Mouse (Mus musculus): ENCODE measurements around the gene Ms4a15. TPM values are rescaled to one million over a fixed set of nuclear protein-coding genes. Genes with fewer than 3 reads are reported as not detected.

Ms4a15 gene
- 0.27 TPM in 1 of 2 replicates, not detected in the other for polyA plus RNA-seq (2015; fragmentation: Nextera tagmentation; extraction: Ambion mirVana)

DNA sequence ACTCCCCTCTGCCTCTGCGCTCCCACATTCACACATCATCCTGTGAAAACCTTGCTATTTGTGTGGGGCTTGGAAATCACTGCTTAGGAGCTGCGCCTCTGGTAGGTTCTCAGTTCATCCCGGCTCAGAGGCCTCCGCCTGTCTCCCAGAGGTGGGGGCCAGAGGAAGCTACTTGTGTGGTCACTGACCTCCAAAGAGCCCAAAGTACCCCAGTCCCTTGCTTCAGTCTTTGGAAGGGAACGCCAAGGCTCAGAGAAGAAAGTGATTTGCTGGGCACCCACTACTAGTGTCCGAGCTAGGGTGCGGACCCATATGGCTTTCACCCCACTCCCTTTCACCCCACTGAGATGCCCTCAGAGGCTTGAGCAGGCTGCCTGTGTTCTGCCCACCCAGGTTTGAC is at the start of gene Ms4a15:
Gene Ms4a15 (minus strand): TSS at position 101 of the 400 bp plus-strand sequence.
- no peak within 1 kb of the TSS for H3K9ac ChIP-seq
- H3K4me3 ChIP-seq: no peak within 1 kb of the TSS
- H3K9me3 ChIP-seq: no peaks in the 10 kb centered on the region
- no peaks in the 10 kb centered on the region for H3K27me3 ChIP-seq
- H3K36me3 ChIP-seq: no peaks in the 10 kb centered on the region
- no peak for ATAC-seq (ENCODE audit: borderline replicate concordance, extremely low read depth, low FRiP score, low TSS enrichment)
- 79% methylated on average over 7 of the region's 7 CpGs for WGBS
- H3K27ac ChIP-seq: no peak within 1 kb of the TSS
- H3K4me2 ChIP-seq: no peak within 1 kb of the TSS
- H3K4me1 ChIP-seq: no peaks in the 10 kb centered on the region

DNA sequence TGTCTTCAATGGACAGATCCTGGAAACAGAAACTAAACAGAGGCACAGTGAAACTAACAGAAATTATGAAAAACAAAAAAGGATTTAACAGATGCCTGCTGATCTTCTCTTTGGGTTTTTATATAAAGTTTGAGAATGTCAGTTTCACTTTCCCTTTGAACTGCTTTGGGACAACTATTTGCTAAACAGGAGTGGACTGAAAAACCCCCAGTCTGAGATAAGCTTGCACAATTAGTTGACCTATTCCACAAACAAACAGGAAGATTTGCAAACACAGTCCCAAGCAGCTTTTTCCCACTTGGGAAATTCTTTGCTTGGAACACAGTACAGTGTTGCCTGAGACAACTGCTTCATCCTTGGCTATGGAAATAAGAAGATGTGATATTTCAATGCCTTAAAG is 44.5 kb upstream of the Ms4a15 start:
- no peaks in the 10 kb centered on the region for H3K9me3 ChIP-seq
- no peak overlapping the region for H3K9ac ChIP-seq
- no peaks in the 10 kb centered on the region for H3K4me1 ChIP-seq
- H3K36me3 ChIP-seq: no peaks in the 10 kb centered on the region
- no peak overlapping the region for H3K4me3 ChIP-seq
- no peak overlapping the region for H3K4me2 ChIP-seq
- no peak overlapping the region for H3K27ac ChIP-seq
- no peaks in the 10 kb centered on the region for H3K27me3 ChIP-seq
- ATAC-seq (ENCODE audit: borderline replicate concordance, extremely low read depth, low FRiP score, low TSS enrichment): no peak

DNA sequence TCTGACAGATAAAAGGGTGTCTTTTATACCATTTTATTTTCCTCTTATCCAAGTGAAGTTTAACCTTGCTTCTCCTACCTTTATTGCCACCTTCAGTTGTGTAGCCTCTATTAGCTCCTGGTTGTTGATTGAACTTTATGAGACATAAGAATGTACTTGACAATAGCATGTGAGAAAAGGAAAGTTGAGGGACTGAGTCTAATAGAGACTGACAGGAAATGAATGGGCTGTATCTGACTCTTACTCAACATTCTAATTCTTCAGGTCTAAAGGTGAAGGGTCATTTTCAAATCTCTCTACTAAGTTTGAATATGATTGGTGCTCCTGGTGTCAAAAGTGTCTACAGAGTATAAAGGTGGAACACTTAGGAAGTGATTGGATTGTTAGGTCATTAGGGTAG is 29.3 kb upstream of the Ms4a15 start:
- H3K9ac ChIP-seq: no peak overlapping the region
- no peaks in the 10 kb centered on the region for H3K36me3 ChIP-seq
- H3K27ac ChIP-seq: no peak overlapping the region
- no peaks in the 10 kb centered on the region for H3K4me1 ChIP-seq
- no peaks in the 10 kb centered on the region for H3K27me3 ChIP-seq
- H3K9me3 ChIP-seq: no peaks in the 10 kb centered on the region
- no peak overlapping the region for H3K4me2 ChIP-seq
- no peak for ATAC-seq (ENCODE audit: borderline replicate concordance, extremely low read depth, low FRiP score, low TSS enrichment)
- no peak overlapping the region for H3K4me3 ChIP-seq

DNA sequence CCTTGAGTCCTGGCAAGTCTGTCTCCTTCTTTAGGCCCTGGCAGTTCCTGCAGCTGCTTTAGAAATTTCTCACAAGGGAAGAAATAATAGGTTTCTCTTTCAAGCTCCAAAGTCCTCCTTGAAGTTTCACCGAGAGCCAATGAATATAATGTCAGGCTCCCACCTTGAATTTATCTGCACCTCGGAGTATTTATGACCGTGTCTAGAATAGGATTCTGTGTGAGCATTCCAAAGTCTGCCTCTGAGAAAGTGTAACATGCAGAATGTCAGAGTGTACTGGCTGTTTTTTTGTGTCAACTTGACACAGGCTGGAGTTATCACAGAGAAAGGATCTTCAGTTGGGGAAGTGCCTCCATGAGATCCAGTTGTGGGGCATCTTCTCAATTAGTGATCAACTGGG is 24.8 kb upstream of the Ms4a15 start, which contains the start of gene Ms4a18:
Gene Ms4a18 (minus strand): TSS at position 141 of the 400 bp plus-strand sequence.
- Histone ChIP-seq H3K4me2 (no peak within 1 kb of the TSS), H3K4me3 (no peak within 1 kb of the TSS), H3K27me3 (no peaks in the 10 kb centered on the region), H3K9ac (no peak within 1 kb of the TSS), H3K4me1 (no peaks in the 10 kb centered on the region), H3K36me3 (no peaks in the 10 kb centered on the region), H3K9me3 (no peaks in the 10 kb centered on the region), H3K27ac (no peak within 1 kb of the TSS)
- WGBS: 84% methylated on average over 3 of the region's 3 CpGs
- no peak for ATAC-seq (ENCODE audit: borderline replicate concordance, extremely low read depth, low FRiP score, low TSS enrichment)

DNA sequence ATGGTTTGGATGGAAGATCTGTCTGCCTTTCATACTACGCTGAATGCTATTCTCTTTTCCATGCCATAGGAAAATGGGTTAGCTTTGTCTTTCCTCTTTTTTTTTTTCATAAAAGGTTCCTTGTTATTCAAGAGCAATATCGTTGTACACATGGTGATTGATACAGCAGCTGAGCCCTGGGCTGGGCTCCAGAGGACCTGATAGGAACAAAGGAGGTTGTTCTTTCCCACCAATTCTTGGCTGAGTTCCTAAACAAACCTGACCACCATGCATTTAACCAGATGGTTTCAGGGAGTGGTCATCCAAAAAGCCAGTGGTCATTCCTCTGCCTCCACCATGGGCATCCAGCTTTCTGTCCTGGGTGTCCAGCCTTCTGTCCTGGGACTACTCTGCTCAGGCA is 24.2 kb upstream of the Ms4a15 start:
- Histone ChIP-seq H3K4me2 (no peak overlapping the region), H3K27ac (no peak overlapping the region), H3K4me3 (no peak overlapping the region), H3K9ac (no peak overlapping the region), H3K9me3 (no peaks in the 10 kb centered on the region), H3K27me3 (no peaks in the 10 kb centered on the region), H3K36me3 (no peaks in the 10 kb centered on the region), H3K4me1 (no peaks in the 10 kb centered on the region)
- 73% methylated on average over 2 of the region's 2 CpGs for WGBS
- ATAC-seq (ENCODE audit: borderline replicate concordance, extremely low read depth, low FRiP score, low TSS enrichment): no peak

DNA sequence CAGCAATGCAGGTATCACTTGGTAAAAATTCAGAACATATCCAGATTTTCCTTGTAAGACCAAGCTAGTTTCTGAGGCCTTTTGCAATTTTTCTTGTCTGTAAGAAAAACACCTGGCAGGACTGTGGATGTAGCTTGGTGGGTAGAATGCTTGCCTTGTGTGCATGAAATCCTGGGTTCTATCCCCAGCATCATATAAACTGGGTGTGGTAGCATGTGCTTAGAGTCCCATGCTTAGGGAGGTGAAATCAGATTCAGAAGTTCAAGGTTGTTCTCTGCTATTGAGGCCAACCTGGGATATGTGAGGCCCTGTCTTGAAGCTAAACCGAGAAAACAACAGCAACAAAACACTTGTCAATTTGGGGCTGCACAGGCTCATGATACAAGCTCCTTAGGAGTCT is 22.9 kb upstream of the Ms4a15 start:
- no peaks in the 10 kb centered on the region for H3K9me3 ChIP-seq
- ATAC-seq (ENCODE audit: borderline replicate concordance, extremely low read depth, low FRiP score, low TSS enrichment): no peak
- H3K4me2 ChIP-seq: no peak overlapping the region
- no peaks in the 10 kb centered on the region for H3K27me3 ChIP-seq
- H3K9ac ChIP-seq: no peak overlapping the region
- WGBS: 84% methylated on average over 1 of the region's 1 CpGs
- H3K4me1 ChIP-seq: no peaks in the 10 kb centered on the region
- no peak overlapping the region for H3K4me3 ChIP-seq
- no peaks in the 10 kb centered on the region for H3K36me3 ChIP-seq
- no peak overlapping the region for H3K27ac ChIP-seq

DNA sequence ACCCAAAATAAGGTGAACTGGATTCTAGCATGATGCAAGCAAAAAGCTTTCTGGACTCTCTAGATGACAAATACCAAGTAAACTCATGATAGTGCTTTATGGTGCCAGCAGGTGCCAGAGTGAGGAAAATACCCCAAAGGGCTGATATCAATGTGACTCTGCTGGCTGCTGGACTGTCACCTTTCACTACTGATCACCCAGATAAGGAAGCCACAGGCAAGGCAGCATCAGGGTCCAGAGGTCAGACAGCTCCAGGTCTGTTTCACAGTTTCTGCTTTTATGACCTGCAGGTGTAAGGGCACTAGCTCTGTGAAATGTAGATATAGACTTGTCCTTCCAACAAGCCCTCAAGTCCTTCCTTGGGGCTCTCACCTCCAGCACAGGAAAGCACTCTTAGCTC is 22.4 kb upstream of the Ms4a15 start:
- Histone ChIP-seq H3K9me3 (no peaks in the 10 kb centered on the region), H3K27me3 (no peaks in the 10 kb centered on the region), H3K4me3 (no peak overlapping the region), H3K4me1 (no peaks in the 10 kb centered on the region), H3K36me3 (no peaks in the 10 kb centered on the region), H3K27ac (no peak overlapping the region), H3K4me2 (no peak overlapping the region), H3K9ac (no peak overlapping the region)
- ATAC-seq (ENCODE audit: borderline replicate concordance, extremely low read depth, low FRiP score, low TSS enrichment): no peak

DNA sequence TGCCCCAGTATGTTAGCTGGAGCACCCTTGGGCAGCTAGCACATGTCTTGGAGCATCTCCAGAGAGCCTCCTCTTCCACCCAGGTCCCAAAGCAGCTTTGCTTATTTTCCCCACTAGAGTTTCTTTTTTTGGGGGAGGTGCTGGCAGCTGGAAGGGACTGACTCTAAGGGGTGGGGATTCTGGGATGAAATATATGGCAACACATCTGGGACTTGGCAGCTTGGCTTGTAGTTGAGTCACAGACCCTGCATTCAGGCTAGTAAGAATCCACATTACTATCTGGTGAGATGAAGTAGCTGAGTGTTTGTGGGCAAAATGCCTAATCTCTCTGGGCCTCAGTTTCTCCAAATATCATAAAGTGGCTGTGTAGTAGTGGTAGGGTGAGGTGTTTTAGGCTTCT is 1.1 kb downstream of the Ms4a15 start:
- no peaks in the 10 kb centered on the region for H3K27me3 ChIP-seq
- H3K36me3 ChIP-seq: no peaks in the 10 kb centered on the region
- no peaks in the 10 kb centered on the region for H3K4me1 ChIP-seq
- H3K4me2 ChIP-seq: no peak overlapping the region
- no peaks in the 10 kb centered on the region for H3K9me3 ChIP-seq
- H3K9ac ChIP-seq: no peak overlapping the region
- no peak overlapping the region for H3K27ac ChIP-seq
- H3K4me3 ChIP-seq: no peak overlapping the region
- ATAC-seq (ENCODE audit: borderline replicate concordance, extremely low read depth, low FRiP score, low TSS enrichment): no peak; the same call in 1 of the 2 replicates

DNA sequence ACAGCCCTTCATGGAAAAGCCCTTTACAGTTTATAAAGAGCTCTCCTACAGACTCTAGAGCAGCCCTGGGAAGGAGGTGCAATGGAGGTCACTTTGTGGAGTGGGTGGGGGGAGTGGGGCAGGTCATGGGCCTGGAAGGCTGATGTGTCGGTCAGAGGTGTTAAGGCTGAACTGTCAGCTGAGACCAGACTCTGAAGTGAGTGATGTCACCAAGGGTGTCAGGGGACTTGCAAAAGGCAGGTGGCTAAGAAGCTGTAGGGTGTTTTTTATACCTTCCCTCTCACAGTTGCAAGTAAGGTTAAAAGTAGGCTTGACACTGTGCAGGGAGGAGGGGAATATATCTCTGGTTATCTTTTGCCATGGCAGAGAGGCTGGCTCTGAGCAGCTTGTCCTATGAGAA is 2.3 kb downstream of the Ms4a15 start:
- 13% methylated on average over 1 of the region's 1 CpGs for whole genome bisulfite sequencing
- no peaks in the 10 kb centered on the region for H3K9me3 ChIP-seq
- H3K4me3 ChIP-seq: no peak overlapping the region
- no peaks in the 10 kb centered on the region for H3K4me1 ChIP-seq
- H3K4me2 ChIP-seq: no peak overlapping the region
- no peak overlapping the region for H3K27ac ChIP-seq
- no peaks in the 10 kb centered on the region for H3K36me3 ChIP-seq
- ATAC-seq (ENCODE audit: borderline replicate concordance, extremely low read depth, low FRiP score, low TSS enrichment): no peak
- H3K9ac ChIP-seq: no peak overlapping the region
- H3K27me3 ChIP-seq: no peaks in the 10 kb centered on the region

DNA sequence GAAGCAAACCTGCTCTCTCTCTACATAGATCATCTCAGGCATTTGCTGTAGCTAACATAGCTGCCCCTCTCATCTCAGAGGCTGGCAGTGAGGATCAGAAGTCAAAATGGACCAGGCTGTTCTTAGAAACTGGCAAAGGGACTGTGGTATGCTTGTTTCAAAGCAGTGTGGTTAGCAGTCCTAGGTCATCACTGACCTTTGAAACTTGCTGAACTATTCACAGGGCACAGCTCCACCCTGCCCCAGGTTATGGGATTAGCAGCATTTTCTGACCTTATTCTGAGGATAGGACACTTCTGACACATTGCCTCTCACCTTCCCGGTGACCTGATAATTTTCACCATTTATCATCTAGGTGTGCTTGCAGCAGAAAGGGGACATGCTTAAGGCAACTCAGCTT is 4.5 kb downstream of the Ms4a15 start:
- Histone ChIP-seq H3K4me3 (no peak overlapping the region), H3K9me3 (no peaks in the 10 kb centered on the region), H3K4me1 (no peaks in the 10 kb centered on the region), H3K27me3 (no peaks in the 10 kb centered on the region), H3K4me2 (no peak overlapping the region), H3K9ac (no peak overlapping the region), H3K27ac (no peak overlapping the region), H3K36me3 (no peaks in the 10 kb centered on the region)
- ATAC-seq (ENCODE audit: borderline replicate concordance, extremely low read depth, low FRiP score, low TSS enrichment): no peak
- WGBS: 81% methylated on average over 1 of the region's 1 CpGs

DNA sequence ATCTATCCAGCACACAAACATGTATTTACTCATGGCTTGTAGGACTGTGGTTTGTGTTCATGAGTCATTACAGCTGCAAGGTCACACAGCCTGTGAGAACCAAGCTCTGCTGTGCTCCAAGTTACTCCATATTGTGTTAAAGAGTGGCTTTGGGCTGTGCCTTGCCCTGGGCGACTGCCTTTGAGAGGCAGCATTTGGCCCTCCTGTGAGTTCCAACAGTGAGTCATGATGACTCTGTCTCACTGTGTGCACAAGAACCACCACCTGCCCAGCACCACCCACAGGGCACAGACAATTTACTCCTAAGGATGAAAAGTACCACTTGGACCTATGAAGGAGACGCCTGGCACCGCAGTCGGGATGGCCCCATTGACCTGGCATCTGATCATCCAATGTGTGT is 7.2 kb downstream of the Ms4a15 start:
- no peaks in the 10 kb centered on the region for H3K36me3 ChIP-seq
- no peak for ATAC-seq (ENCODE audit: borderline replicate concordance, extremely low read depth, low FRiP score, low TSS enrichment)
- no peak overlapping the region for H3K27ac ChIP-seq
- no peak overlapping the region for H3K4me3 ChIP-seq
- no peak overlapping the region for H3K9ac ChIP-seq
- 82% methylated on average over 4 of the region's 4 CpGs for WGBS
- no peaks in the 10 kb centered on the region for H3K4me1 ChIP-seq
- H3K27me3 ChIP-seq: no peaks in the 10 kb centered on the region
- H3K9me3 ChIP-seq: no peaks in the 10 kb centered on the region
- H3K4me2 ChIP-seq: no peak overlapping the region

DNA sequence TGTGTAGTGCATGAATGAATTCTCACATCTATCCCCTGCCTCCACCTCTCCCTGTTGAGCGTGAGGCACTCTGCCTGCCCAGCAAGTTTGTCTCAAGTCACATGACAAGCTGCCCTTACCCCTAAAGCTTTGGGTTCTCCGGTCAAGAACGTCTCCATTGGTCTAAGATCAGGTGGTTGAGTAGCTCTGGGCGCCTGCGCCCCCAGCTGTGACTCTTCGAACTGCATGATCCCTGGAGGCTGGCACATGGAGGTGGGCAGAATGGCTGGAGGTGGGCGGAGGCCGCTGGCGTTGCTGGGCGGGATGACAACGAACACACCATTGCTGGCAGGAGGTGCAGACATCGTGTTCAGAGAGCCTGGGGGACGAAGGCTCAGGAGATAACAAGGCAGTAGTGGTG is 8.5 kb downstream of the Ms4a15 start:
- no peak for ATAC-seq (ENCODE audit: borderline replicate concordance, extremely low read depth, low FRiP score, low TSS enrichment)
- H3K9me3 ChIP-seq: no peaks in the 10 kb centered on the region
- no peak overlapping the region for H3K27ac ChIP-seq
- H3K4me1 ChIP-seq: 0 out of 2 replicates have a peak, but pooled peaks cover 2% of the 10 kb centered on the region
- H3K27me3 ChIP-seq: no peaks in the 10 kb centered on the region
- H3K36me3 ChIP-seq: no peaks in the 10 kb centered on the region
- no peak overlapping the region for H3K4me2 ChIP-seq
- H3K4me3 ChIP-seq: no peak overlapping the region
- H3K9ac ChIP-seq: no peak overlapping the region; the same call in 1 of the 2 replicates
- WGBS: 67% methylated on average over 13 of the region's 13 CpGs

DNA sequence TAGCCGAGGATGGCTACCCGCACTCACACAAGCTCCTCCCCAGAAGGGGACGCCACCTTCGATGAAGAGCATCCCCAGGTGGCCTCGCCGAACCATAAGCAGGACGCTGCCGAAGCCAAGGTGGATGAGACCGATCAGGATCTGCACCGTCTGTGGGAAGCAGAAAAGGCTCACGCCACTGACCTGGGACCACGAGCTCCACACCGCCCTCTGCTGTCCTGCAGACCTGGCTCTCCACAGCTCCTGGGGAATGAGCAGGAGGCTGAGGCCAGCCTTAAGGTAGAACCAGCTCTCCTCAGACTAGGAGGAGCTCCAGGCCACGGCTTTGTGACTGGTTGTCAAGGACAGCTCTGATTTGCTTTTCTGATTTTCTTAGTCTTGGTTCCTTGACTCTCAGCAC is 9.9 kb downstream of the Ms4a15 start:
- Histone ChIP-seq H3K27me3 (no peaks in the 10 kb centered on the region), H3K36me3 (no peaks in the 10 kb centered on the region), H3K9me3 (no peaks in the 10 kb centered on the region), H3K4me3 (no peak overlapping the region), H3K4me1 (0 out of 2 replicates have a peak, but pooled peaks cover 5% of the 10 kb centered on the region), H3K27ac (no peak overlapping the region), H3K4me2 (no peak overlapping the region), H3K9ac (no peak overlapping the region)
- no peak for ATAC-seq (ENCODE audit: borderline replicate concordance, extremely low read depth, low FRiP score, low TSS enrichment)
- WGBS: 22% methylated on average over 14 of the region's 14 CpGs
